Mouse (Mus musculus) spleen, adult 2 months (tissue): ENCODE results near the gene Gm5089. TPM values are rescaled to one million over a fixed set of nuclear protein-coding genes. Genes with fewer than 3 reads are reported as not detected.

Experiments used
- DNase-seq, 2 experiments: peaks; one replicate each; pipeline versions ENCODE4 v3.0.0 to v3.0.0-alpha.2; 2012 to 2021; ENCODE audit warnings: low spot score in 2 of 2, low read depth in 1 of 2
- H3K27ac ChIP-seq: fragments of 200-500 bp; 2 replicates; pipeline ENCODE4 v1.5.1; 2012; ENCODE audit warnings: low read length, inconsistent platforms; ENCODE audit not compliant: insufficient read depth
- H3K27me3 ChIP-seq: fragments of 200-500 bp; 2 replicates; pipeline ENCODE4 v1.6.1; 2012; ENCODE audit warnings: mild to moderate bottlenecking, moderate library complexity, low read length, inconsistent platforms; ENCODE audit not compliant: control insufficient read depth, insufficient read depth
- H3K36me3 ChIP-seq: fragments of 200-500 bp; 2 replicates; pipeline ENCODE4 v1.6.1; 2012; ENCODE audit warnings: mild to moderate bottlenecking, low read length, inconsistent platforms; ENCODE audit not compliant: control insufficient read depth, insufficient read depth
- H3K4me1 ChIP-seq: fragments of 200-500 bp; 2 replicates; pipeline ENCODE4 v1.6.1; 2011; ENCODE audit warnings: inconsistent platforms; ENCODE audit not compliant: control insufficient read depth, insufficient read depth, insufficient read length
- H3K4me3 ChIP-seq: fragments of 200-500 bp; 2 replicates; pipeline ENCODE4 v1.5.1; 2011; ENCODE audit warnings: mild to moderate bottlenecking, inconsistent platforms; ENCODE audit not compliant: insufficient read depth, insufficient read length; ENCODE audit errors: extremely low read depth
- CTCF ChIP-seq: fragments of 200-500 bp; IDR thresholded peaks from 2 replicates; pipeline ENCODE4 v1.5.1; 2011; ENCODE audit warnings: mild to moderate bottlenecking, inconsistent platforms; ENCODE audit not compliant: insufficient read depth, insufficient read length, insufficient replicate concordance; ENCODE audit errors: extremely low read depth
- POLR2A ChIP-seq: fragments of 200-500 bp; IDR thresholded peaks from 2 replicates; pipeline ENCODE4 v1.6.1; 2011; ENCODE audit warnings: low read depth, low read length, inconsistent platforms
- WGBS: fragments of 180-500 bp; shearing (Covaris S2); methylation state at CpG from one replicate; pipeline ENCODE4 v1.1.7; 2018; 5-methylcytosine and 5-hydroxymethylcytosine counted together
- polyA plus RNA-seq: library from polyadenylated mRNA; depleted of rRNA; stranded (reverse); fragments of >200 nt; gene quantifications from 2 replicates; pipeline ENCODE4 v1.2.3, GENCODE M21; 2012

Gm5089 gene
- polyA plus RNA-seq, 1 experiment = not detected

GRCm38 (mm10) chr14:122434039-122434438 lies 16.9 kb downstream of the Gm5089 start:
- no peaks in the 10 kb centered on the region for H3K27me3 ChIP-seq
- no peak overlapping the region for H3K4me3 ChIP-seq
- no peak for TF ChIP-seq POLR2A
- TF ChIP-seq CTCF = no peak
- H3K27ac ChIP-seq = no peak overlapping the region
- 81% methylated on average over 10 of the region's 10 CpGs for WGBS
- no peaks in the 10 kb centered on the region for H3K4me1 ChIP-seq
- no peak for DNase-seq
- H3K36me3 ChIP-seq = no peaks in the 10 kb centered on the region

- DNase-seq = no peak
- WGBS = 54% methylated on average over 3 of the region's 3 CpGs
- TF ChIP-seq CTCF (no peak), POLR2A (no peak)
- Histone ChIP-seq H3K27ac (no peak overlapping the region), H3K4me1 (no peaks in the 10 kb centered on the region), H3K36me3 (no peaks in the 10 kb centered on the region), H3K4me3 (no peak overlapping the region), H3K27me3 (no peaks in the 10 kb centered on the region)
These were observed 18.4 kb downstream of the Gm5089 start for GRCm38 (mm10) chr14:122432558-122432957.

GRCm38 (mm10) chr14:122427654-122428053 lies 23.3 kb downstream of the Gm5089 start:
- TF ChIP-seq CTCF = no peak
- TF ChIP-seq POLR2A = no peak
- no peaks in the 10 kb centered on the region for H3K27me3 ChIP-seq
- H3K27ac ChIP-seq = no peak overlapping the region
- no peaks in the 10 kb centered on the region for H3K36me3 ChIP-seq
- H3K4me3 ChIP-seq = no peak overlapping the region
- DNase-seq = no peak
- no peaks in the 10 kb centered on the region for H3K4me1 ChIP-seq
- WGBS = 78% methylated on average over 3 of the region's 3 CpGs

DNA sequence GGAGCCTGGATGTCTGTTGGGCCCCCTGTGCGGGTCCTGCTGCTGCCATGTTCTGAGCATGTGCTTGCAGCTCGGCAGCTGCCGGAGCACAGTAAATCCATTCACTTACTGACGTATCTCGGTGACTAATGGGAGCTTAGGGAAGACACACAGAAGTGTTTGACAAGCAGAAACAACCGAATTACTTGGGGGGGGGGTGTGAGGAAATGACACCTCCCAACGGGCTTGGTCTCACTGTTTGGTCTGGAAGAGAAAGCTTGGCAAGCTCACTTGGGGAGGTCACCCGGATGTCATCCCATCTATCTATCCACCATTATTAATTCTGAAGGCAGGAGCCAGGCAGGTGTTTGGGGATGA lies 23.7 kb downstream of the Gm5089 start:
- Histone ChIP-seq H3K27ac (no peak overlapping the region), H3K4me1 (no peaks in the 10 kb centered on the region), H3K36me3 (no peaks in the 10 kb centered on the region), H3K4me3 (no peak overlapping the region), H3K27me3 (no peaks in the 10 kb centered on the region)
- no peak for DNase-seq
- 81% methylated on average over 8 of the region's 8 CpGs for WGBS
- TF ChIP-seq CTCF (no peak), POLR2A (no peak)

- Histone ChIP-seq H3K4me3 (no peak overlapping the region), H3K27me3 (no peaks in the 10 kb centered on the region), H3K4me1 (no peaks in the 10 kb centered on the region), H3K36me3 (no peaks in the 10 kb centered on the region), H3K27ac (no peak overlapping the region)
- no peak for TF ChIP-seq CTCF
- TF ChIP-seq POLR2A = no peak
- 77% methylated on average over 10 of the region's 10 CpGs for WGBS
- no peak for DNase-seq
These were observed 24.2 kb downstream of the Gm5089 start for GRCm38 (mm10) chr14:122426529-122427203.

GRCm38 (mm10) chr14:122424441-122424840 lies 26.5 kb downstream of the Gm5089 start:
- Histone ChIP-seq H3K4me3 (no peak overlapping the region), H3K27ac (no peak overlapping the region), H3K4me1 (no peaks in the 10 kb centered on the region), H3K36me3 (no peaks in the 10 kb centered on the region), H3K27me3 (no peaks in the 10 kb centered on the region)
- 94% methylated on average over 3 of the region's 3 CpGs for WGBS
- no peak for TF ChIP-seq CTCF
- no peak for DNase-seq

DNA sequence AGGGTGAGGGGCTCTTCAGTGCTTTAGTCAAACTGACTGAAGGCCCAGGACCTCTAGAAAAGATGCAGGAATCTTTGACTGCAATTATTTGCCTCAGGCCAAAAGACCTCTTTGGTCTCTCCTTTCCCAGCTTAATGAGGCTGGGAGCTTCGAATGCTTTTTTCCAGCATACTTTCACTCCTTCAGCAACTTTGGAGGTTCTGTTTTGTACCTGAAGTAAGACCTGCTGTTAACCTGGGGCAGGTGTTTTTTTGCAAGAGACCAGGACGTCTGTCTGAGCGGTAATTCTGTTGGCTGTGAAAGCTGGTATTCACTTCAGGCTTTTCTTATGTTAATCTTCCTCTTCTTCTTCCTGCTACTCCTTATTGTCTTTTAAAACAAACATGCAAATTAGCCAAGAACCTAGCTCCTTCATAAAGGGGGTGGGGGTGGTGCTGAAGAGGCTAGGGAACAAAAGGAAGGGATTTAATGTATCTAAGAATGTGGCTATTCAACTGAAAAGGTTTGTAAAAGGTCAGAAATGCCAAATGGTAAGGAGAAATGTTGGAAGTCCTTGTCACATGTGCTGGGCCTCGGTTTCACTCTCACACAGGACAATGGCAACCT lies 34.6 kb downstream of the Gm5089 start:
- H3K4me1 ChIP-seq = no peaks in the 10 kb centered on the region
- H3K27ac ChIP-seq = no peak overlapping the region
- H3K27me3 ChIP-seq = no peaks in the 10 kb centered on the region
- TF ChIP-seq POLR2A = no peak
- TF ChIP-seq CTCF = no peak
- H3K4me3 ChIP-seq = no peak overlapping the region
- no peaks in the 10 kb centered on the region for H3K36me3 ChIP-seq
- no peak for DNase-seq
- WGBS = 76% methylated on average over 4 of the region's 4 CpGs
